Mouse (Mus musculus): Measurements from ENCODE around the gene Adam12. TPM values are rescaled to one million over a fixed set of nuclear protein-coding genes. Genes with fewer than 3 reads are reported as not detected.
"Not testable (repeated sequence)": the region's sequence is repeated elsewhere in the genome, so short reads cannot be mapped to it uniquely, and the experiment has no call there.

The Adam12 gene
- polyA plus RNA-seq, 1 experiment from 2014 or later, result 3.4 TPM

- no peaks in the 10 kb centered on the region for H3K9me3 ChIP-seq (ENCODE audit: control insufficient read depth, low read length)
- no peaks in the 10 kb centered on the region for H3K27me3 ChIP-seq (ENCODE audit: control insufficient read depth, insufficient read depth, low read length)
- DNase-seq (no peak), ATAC-seq (ENCODE audit: low FRiP score, low TSS enrichment) (no peak)
- no peaks in the 10 kb centered on the region for H3K4me1 ChIP-seq (ENCODE audit: control insufficient read depth, insufficient read depth, low read length)
- WGBS, result 93% methylated on average over 4 of the region's 4 CpGs
- H3K36me3 ChIP-seq (ENCODE audit: control insufficient read depth, insufficient read depth, low read length), result no peaks in the 10 kb centered on the region
- no peak overlapping the region for H3K9ac ChIP-seq (replicated peaks; ENCODE audit: low read length)
- no peak overlapping the region for H3K4me3 ChIP-seq (replicated peaks; ENCODE audit: low read depth, low read length)
- no peak overlapping the region for H3K27ac ChIP-seq (replicated peaks; ENCODE audit: low read depth, low read length)
- H3K4me2 ChIP-seq (ENCODE audit: low read length), result no peak overlapping the region
These were observed 332.6 kb downstream of the Adam12 start for GRCm38 (mm10) chr7:133899391-133899790.

GRCm38 (mm10) chr7:133891796-133892195 lies 340.1 kb downstream of the Adam12 start:
- H3K27ac ChIP-seq (replicated peaks; ENCODE audit: low read depth, low read length), result no peak overlapping the region
- H3K9me3 ChIP-seq (ENCODE audit: control insufficient read depth, low read length), result no peaks in the 10 kb centered on the region
- no peak for DNase-seq
- H3K4me2 ChIP-seq (ENCODE audit: low read length), result no peak overlapping the region
- no peak overlapping the region for H3K4me3 ChIP-seq (replicated peaks; ENCODE audit: low read depth, low read length)
- no peaks in the 10 kb centered on the region for H3K36me3 ChIP-seq (ENCODE audit: control insufficient read depth, insufficient read depth, low read length)
- no peaks in the 10 kb centered on the region for H3K4me1 ChIP-seq (ENCODE audit: control insufficient read depth, insufficient read depth, low read length)
- ATAC-seq (ENCODE audit: low FRiP score, low TSS enrichment), result no peak
- 78% methylated on average over 4 of the region's 4 CpGs for WGBS
- no peak overlapping the region for H3K9ac ChIP-seq (replicated peaks; ENCODE audit: low read length)
- no peaks in the 10 kb centered on the region for H3K27me3 ChIP-seq (ENCODE audit: control insufficient read depth, insufficient read depth, low read length)

- DNase-seq (no peak), ATAC-seq (ENCODE audit: low FRiP score, low TSS enrichment) (no peak)
- no peaks in the 10 kb centered on the region for H3K27me3 ChIP-seq (ENCODE audit: control insufficient read depth, insufficient read depth, low read length)
- no peaks in the 10 kb centered on the region for H3K36me3 ChIP-seq (ENCODE audit: control insufficient read depth, insufficient read depth, low read length)
- WGBS, result 93% methylated on average over 9 of the region's 9 CpGs
- no peaks in the 10 kb centered on the region for H3K4me1 ChIP-seq (ENCODE audit: control insufficient read depth, insufficient read depth, low read length)
- H3K4me2 ChIP-seq (ENCODE audit: low read length), result no peak overlapping the region
- no peak overlapping the region for H3K27ac ChIP-seq (replicated peaks; ENCODE audit: low read depth, low read length)
- no peak overlapping the region for H3K4me3 ChIP-seq (replicated peaks; ENCODE audit: low read depth, low read length)
- no peaks in the 10 kb centered on the region for H3K9me3 ChIP-seq (ENCODE audit: control insufficient read depth, low read length)
- no peak overlapping the region for H3K9ac ChIP-seq (replicated peaks; ENCODE audit: low read length)
These were observed 340.6 kb downstream of the Adam12 start for GRCm38 (mm10) chr7:133891298-133891697.

- Histone ChIP-seq H3K9me3 (ENCODE audit: control insufficient read depth, low read length) (no peaks in the 10 kb centered on the region), H3K4me1 (ENCODE audit: control insufficient read depth, insufficient read depth, low read length) (no peaks in the 10 kb centered on the region), H3K4me2 (ENCODE audit: low read length) (no peak overlapping the region), H3K9ac (replicated peaks; ENCODE audit: low read length) (no peak overlapping the region), H3K36me3 (ENCODE audit: control insufficient read depth, insufficient read depth, low read length) (no peaks in the 10 kb centered on the region), H3K27ac (replicated peaks; ENCODE audit: low read depth, low read length) (no peak overlapping the region), H3K4me3 (replicated peaks; ENCODE audit: low read depth, low read length) (no peak overlapping the region), H3K27me3 (ENCODE audit: control insufficient read depth, insufficient read depth, low read length) (no peaks in the 10 kb centered on the region)
- no peak for DNase-seq
- WGBS, result 88% methylated on average over 4 of the region's 4 CpGs
- no peak for ATAC-seq (ENCODE audit: low FRiP score, low TSS enrichment)
These were observed 342.0 kb downstream of the Adam12 start for GRCm38 (mm10) chr7:133889986-133890385.

- no peak overlapping the region for H3K9ac ChIP-seq (replicated peaks; ENCODE audit: low read length)
- WGBS, result 87% methylated on average over 19 of the region's 19 CpGs
- H3K27me3 ChIP-seq (ENCODE audit: control insufficient read depth, insufficient read depth, low read length), result no peaks in the 10 kb centered on the region
- H3K4me1 ChIP-seq (ENCODE audit: control insufficient read depth, insufficient read depth, low read length), result no peaks in the 10 kb centered on the region
- H3K36me3 ChIP-seq (ENCODE audit: control insufficient read depth, insufficient read depth, low read length), result no peaks in the 10 kb centered on the region
- H3K9me3 ChIP-seq (ENCODE audit: control insufficient read depth, low read length), result no peaks in the 10 kb centered on the region
- ATAC-seq (ENCODE audit: low FRiP score, low TSS enrichment) (no peak), DNase-seq (no peak)
- no peak overlapping the region for H3K27ac ChIP-seq (replicated peaks; ENCODE audit: low read depth, low read length)
- no peak overlapping the region for H3K4me2 ChIP-seq (ENCODE audit: low read length)
- H3K4me3 ChIP-seq (replicated peaks; ENCODE audit: low read depth, low read length), result no peak overlapping the region
These were observed 342.7 kb downstream of the Adam12 start for GRCm38 (mm10) chr7:133888926-133889920.

GRCm38 (mm10) chr7:133884759-133885431 lies 347.1 kb downstream of the Adam12 start:
- H3K9me3 ChIP-seq (ENCODE audit: control insufficient read depth, low read length); H3K4me1 ChIP-seq (ENCODE audit: control insufficient read depth, insufficient read depth, low read length); H3K27ac ChIP-seq (replicated peaks; ENCODE audit: low read depth, low read length); H3K9ac ChIP-seq (replicated peaks; ENCODE audit: low read length); H3K27me3 ChIP-seq (ENCODE audit: control insufficient read depth, insufficient read depth, low read length); H3K4me3 ChIP-seq (replicated peaks; ENCODE audit: low read depth, low read length); H3K4me2 ChIP-seq (ENCODE audit: low read length); DNase-seq; H3K36me3 ChIP-seq (ENCODE audit: control insufficient read depth, insufficient read depth, low read length); ATAC-seq (ENCODE audit: low FRiP score, low TSS enrichment): not testable (repeated sequence)
- 74% methylated on average over 5 of the region's 9 CpGs for WGBS

- WGBS, result 97% methylated on average over 8 of the region's 8 CpGs
- no peak for ATAC-seq (ENCODE audit: low FRiP score, low TSS enrichment)
These were observed 352.2 kb downstream of the Adam12 start for GRCm38 (mm10) chr7:133879761-133880160.

GRCm38 (mm10) chr7:133876646-133877342 lies 355.2 kb downstream of the Adam12 start:
- Histone ChIP-seq H3K4me2 (ENCODE audit: low read length) (no peak overlapping the region), H3K9ac (replicated peaks; ENCODE audit: low read length) (no peak overlapping the region), H3K9me3 (ENCODE audit: control insufficient read depth, low read length) (no peaks in the 10 kb centered on the region), H3K36me3 (ENCODE audit: control insufficient read depth, insufficient read depth, low read length) (no peaks in the 10 kb centered on the region), H3K27me3 (ENCODE audit: control insufficient read depth, insufficient read depth, low read length) (no peaks in the 10 kb centered on the region), H3K27ac (replicated peaks; ENCODE audit: low read depth, low read length) (no peak overlapping the region), H3K4me3 (replicated peaks; ENCODE audit: low read depth, low read length) (no peak overlapping the region), H3K4me1 (ENCODE audit: control insufficient read depth, insufficient read depth, low read length) (no peaks in the 10 kb centered on the region)
- ATAC-seq (ENCODE audit: low FRiP score, low TSS enrichment), result no peak
- DNase-seq, result no peak
- WGBS, result 86% methylated on average over 17 of the region's 17 CpGs

More at GRCm38 (mm10) chr7:133879761-133880160, 352.2 kb downstream of the Adam12 start:
- no peak overlapping the region for H3K4me3 ChIP-seq (replicated peaks; ENCODE audit: low read depth, low read length)
- DNase-seq, result no peak
- no peaks in the 10 kb centered on the region for H3K4me1 ChIP-seq (ENCODE audit: control insufficient read depth, insufficient read depth, low read length)
- H3K27me3 ChIP-seq (ENCODE audit: control insufficient read depth, insufficient read depth, low read length), result no peaks in the 10 kb centered on the region
- H3K9me3 ChIP-seq (ENCODE audit: control insufficient read depth, low read length), result no peaks in the 10 kb centered on the region
- no peak overlapping the region for H3K9ac ChIP-seq (replicated peaks; ENCODE audit: low read length)
- no peaks in the 10 kb centered on the region for H3K36me3 ChIP-seq (ENCODE audit: control insufficient read depth, insufficient read depth, low read length)
- H3K4me2 ChIP-seq (ENCODE audit: low read length), result no peak overlapping the region
- no peak overlapping the region for H3K27ac ChIP-seq (replicated peaks; ENCODE audit: low read depth, low read length)

Measured in midbrain, embryonic 14.5 days (tissue).